Mouse (Mus musculus) layer of hippocampus, adult 2 months (tissue): ENCODE results near the gene Npas3. TPM values are rescaled to one million over a fixed set of nuclear protein-coding genes. Genes with fewer than 3 reads are reported as not detected.

ENCODE experiments used
- DNase-seq, 2 experiments: peaks; one replicate each; pipeline ENCODE4 v3.0.0; 2022; ENCODE audit warnings: low spot score in 2 of 2
- H3K27ac ChIP-seq: fragments of 200-600 bp; 2 replicates; pipeline ENCODE4 v1.8.1; 2022
- H3K4me3 ChIP-seq: fragments of 200-600 bp; 2 replicates; pipeline ENCODE4 v1.8.1; 2022; ENCODE audit warnings: mild to moderate bottlenecking
- CTCF ChIP-seq: fragments of 200-600 bp; conservative IDR thresholded peaks from 2 replicates; pipeline ENCODE4 v1.8.1; 2022; ENCODE audit warnings: antibody characterized with exemption, mild to moderate bottlenecking, moderate library complexity
- total RNA-seq, 2 experiments: library from RNA; stranded (reverse); gene quantifications; 2 replicates each; pipeline ENCODE4 v1.2.3; 2021

The Npas3 gene
- total RNA-seq, 2 experiments from 2014 or later, result 22.9 to 29.1 TPM

DNA sequence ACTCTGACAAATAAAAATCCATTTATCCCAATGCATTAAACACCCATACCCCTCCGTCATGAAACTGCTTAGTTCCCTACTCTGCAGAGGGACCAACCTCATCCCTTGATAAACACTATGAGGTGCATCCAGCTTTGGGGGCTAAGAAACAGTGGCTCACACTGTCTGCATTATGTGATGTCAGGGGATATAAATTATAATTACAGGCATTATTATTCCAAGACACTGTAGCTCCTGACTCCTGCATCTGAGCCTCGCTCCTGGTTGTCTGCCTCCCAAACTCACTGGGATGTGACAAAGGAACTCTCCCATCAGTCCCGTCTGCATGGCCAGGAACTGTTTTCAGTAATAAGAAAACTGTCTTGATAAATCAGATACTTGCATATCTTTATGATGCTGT, 578.3 kb downstream of the Npas3 start:
- no peak for TF ChIP-seq CTCF
- H3K27ac ChIP-seq, result peak overlapping the region; percentile 3; the same call in 1 of the 2 replicates
- DNase-seq, result no peak
- no peak overlapping the region for H3K4me3 ChIP-seq

DNA sequence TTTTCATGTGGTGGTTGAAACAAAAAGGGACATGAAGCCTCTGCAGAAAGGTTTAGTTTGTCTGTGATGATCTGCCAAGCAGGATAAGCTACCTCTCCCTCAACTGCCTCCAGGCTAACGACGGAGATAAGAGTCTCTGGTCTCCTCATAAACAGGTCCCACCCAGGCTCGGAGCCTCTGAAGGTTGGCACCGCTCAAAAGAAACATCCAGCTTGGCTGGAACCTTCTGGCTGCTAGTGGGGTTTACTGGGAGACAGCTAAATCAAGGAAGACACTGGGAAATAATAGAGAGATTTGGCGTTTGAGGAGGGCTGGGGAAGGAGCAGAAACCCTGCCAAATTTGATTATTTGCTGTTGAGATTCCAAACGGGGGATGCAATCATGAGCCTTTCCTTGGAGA, 584.1 kb downstream of the Npas3 start:
- DNase-seq, result no peak
- no peak for TF ChIP-seq CTCF
- H3K27ac ChIP-seq, result peak overlapping the region; percentile 58
- H3K4me3 ChIP-seq, result no peak overlapping the region

DNA sequence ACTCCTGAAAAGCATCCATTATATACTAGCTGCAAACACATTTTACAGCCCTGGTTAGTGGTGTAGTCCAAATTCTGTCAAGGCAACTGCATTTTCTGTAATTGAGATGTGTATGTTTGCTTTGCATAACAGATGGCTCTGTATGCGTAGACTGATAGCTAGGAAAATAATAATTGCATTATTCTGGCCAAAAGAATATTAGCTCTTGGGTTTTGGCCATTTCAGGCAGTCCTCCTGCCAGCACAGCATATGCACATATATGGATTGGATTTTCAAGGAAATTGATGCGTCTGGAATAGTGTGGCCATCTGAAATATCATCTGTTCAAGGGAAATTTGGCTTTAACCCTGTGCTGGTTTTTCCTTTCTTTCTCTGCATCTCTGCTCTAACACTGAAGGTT, 584.9 kb downstream of the Npas3 start:
- peak overlapping the region; percentile 58; the same call in 1 of the 2 replicates for H3K27ac ChIP-seq
- no peak overlapping the region for H3K4me3 ChIP-seq

DNA sequence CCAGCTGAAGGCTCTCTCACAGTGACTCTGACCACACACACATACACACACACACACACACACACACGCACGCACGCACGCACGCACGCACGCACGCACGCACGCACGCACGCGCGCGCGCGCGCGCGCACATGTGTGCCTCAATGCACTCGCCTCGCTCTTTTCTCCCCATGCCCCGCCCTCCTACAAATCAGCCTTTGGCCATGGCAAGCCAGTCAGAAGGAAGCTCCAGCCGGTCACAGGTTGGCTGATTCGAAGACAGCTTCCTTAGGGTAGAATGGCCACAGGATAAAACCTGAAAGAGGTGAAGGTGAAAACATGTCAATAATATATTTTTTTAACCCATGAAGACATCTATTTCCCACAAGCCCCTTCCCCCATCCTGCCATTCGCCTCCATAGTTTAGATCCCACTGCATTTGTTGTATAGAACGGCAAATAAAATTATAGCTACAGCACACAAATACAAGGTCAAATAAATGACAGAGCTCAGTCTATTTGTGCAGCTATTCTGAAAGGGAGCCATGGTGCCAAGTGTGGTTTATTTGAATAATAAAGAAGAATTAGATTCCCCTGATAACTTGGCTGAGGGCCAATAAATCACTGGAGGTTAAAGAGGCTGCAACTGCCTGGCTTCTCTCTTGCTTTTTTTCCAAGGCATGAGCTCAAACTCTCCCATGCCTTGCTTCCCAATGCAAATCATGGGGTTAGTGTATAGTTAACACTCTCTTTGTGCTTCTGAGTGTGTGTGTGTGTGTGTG, 587.7 kb downstream of the Npas3 start:
- DNase-seq, result no peak
- no peak for TF ChIP-seq CTCF
- H3K4me3 ChIP-seq, result no peak overlapping the region
- H3K27ac ChIP-seq, result no peak overlapping the region

More for the DNA sequence above, 584.9 kb downstream of the Npas3 start:
- no peak for TF ChIP-seq CTCF
- peak in 1 of 2 experiments; percentile 20 for DNase-seq

DNA sequence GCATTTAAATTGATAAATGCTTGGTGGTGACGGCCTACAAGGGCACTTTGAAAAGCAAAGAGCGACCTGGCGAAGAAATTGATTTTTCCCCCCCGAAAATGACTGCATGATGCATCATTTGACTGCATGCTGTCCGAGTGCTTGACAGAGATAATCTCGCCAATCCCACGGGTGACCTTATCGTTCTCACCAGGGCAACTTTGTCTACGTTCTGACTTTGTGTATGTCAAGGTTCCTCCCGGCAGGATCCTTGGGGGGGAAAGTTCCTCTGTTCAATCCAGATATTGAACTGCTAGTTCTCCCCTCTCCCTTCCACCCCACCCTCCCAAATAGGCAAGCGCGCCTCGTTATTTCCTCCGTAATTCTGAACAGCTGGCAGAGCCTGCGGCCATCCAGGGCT, 588.9 kb downstream of the Npas3 start:
- no peak for DNase-seq
- Histone ChIP-seq H3K27ac (no peak overlapping the region), H3K4me3 (no peak overlapping the region)
- no peak for TF ChIP-seq CTCF

- Histone ChIP-seq H3K27ac (no peak overlapping the region), H3K4me3 (no peak overlapping the region)
- no peak for TF ChIP-seq CTCF
- no peak for DNase-seq
Measured at GRCm38 (mm10) chr12:53838541-53838940, 590.1 kb downstream of the Npas3 start.

- DNase-seq, result peak in 1 of 2 experiments; percentile 33
- no peak for TF ChIP-seq CTCF
Measured at GRCm38 (mm10) chr12:53841928-53842671, 593.6 kb downstream of the Npas3 start.

GRCm38 (mm10) chr12:53843626-53844025, 595.1 kb downstream of the Npas3 start:
- no peak for DNase-seq
- Histone ChIP-seq H3K4me3 (no peak overlapping the region), H3K27ac (0 out of 2 replicates have a peak overlapping the region, but pooled peaks have one; percentile 0)
- TF ChIP-seq CTCF, result no peak

More at GRCm38 (mm10) chr12:53841928-53842671, 593.6 kb downstream of the Npas3 start:
- Histone ChIP-seq H3K27ac (peak overlapping the region; percentile 71), H3K4me3 (peak overlapping the region; percentile 8)

GRCm38 (mm10) chr12:53846154-53846665, 597.7 kb downstream of the Npas3 start:
- no peak for DNase-seq
- H3K4me3 ChIP-seq, result no peak overlapping the region
- TF ChIP-seq CTCF, result no peak
- no peak overlapping the region for H3K27ac ChIP-seq

DNA sequence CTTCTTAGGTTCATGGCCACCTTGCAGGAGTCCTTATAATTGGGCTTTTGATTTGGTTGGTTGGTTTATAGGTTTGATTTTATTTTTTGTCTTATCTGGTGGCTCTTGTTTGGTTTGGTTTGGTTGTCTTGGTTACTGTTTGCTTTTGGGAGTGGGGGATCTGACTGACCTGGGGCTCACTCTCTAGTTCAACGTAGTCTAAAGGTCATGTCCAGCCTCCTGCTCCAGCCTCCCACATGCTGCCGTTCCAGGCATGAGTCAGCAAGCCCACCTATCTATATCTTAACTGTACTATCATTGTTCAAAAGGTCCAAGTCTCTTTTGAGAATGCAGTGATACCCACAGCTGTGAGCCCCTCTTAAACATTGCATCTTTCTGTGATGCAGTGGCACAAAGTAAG, 600.8 kb downstream of the Npas3 start:
- no peak for TF ChIP-seq CTCF
- no peak for DNase-seq
- no peak overlapping the region for H3K4me3 ChIP-seq
- H3K27ac ChIP-seq, result no peak overlapping the region

GRCm38 (mm10) chr12:53852432-53852831, 604.0 kb downstream of the Npas3 start:
- no peak overlapping the region for H3K27ac ChIP-seq
- no peak for TF ChIP-seq CTCF
- no peak overlapping the region for H3K4me3 ChIP-seq
- DNase-seq, result no peak

GRCm38 (mm10) chr12:53860176-53860575, 611.7 kb downstream of the Npas3 start:
- no peak overlapping the region for H3K4me3 ChIP-seq
- no peak for DNase-seq
- H3K27ac ChIP-seq, result no peak overlapping the region
- TF ChIP-seq CTCF, result no peak

GRCm38 (mm10) chr12:53862281-53862680, 613.8 kb downstream of the Npas3 start:
- Histone ChIP-seq H3K27ac (no peak overlapping the region), H3K4me3 (no peak overlapping the region)
- DNase-seq, result no peak
- TF ChIP-seq CTCF, result no peak
